Mouse (Mus musculus) C2C12 (cell line): ENCODE data around the gene Piga. TPM values are rescaled to one million over a fixed set of nuclear protein-coding genes. Genes with fewer than 3 reads are reported as not detected.

Experiments
- H3K27me3 ChIP-seq: one replicate; pipeline ENCODE4 v1.6.1; 2011; ENCODE audit not compliant: control insufficient read depth, insufficient read depth, insufficient read length
- H3K36me3 ChIP-seq: one replicate; pipeline ENCODE4 v1.6.1; 2011; ENCODE audit not compliant: control insufficient read depth, insufficient read depth
- H3K4me3 ChIP-seq: one replicate; pipeline ENCODE4 v1.5.1; 2011; ENCODE audit warnings: mild to moderate bottlenecking, control low read depth; ENCODE audit not compliant: poor library complexity, insufficient read depth, severe bottlenecking
- H3K79me2 ChIP-seq: one replicate; pipeline ENCODE4 v1.6.1; 2011; ENCODE audit not compliant: control insufficient read depth, insufficient read depth
- H3K79me3 ChIP-seq: one replicate; pipeline ENCODE4 v1.6.1; 2011; ENCODE audit warnings: low read depth, control low read depth
- H3ac ChIP-seq: one replicate; pipeline ENCODE3; 2011; ENCODE audit warnings: low read depth; ENCODE audit not compliant: control insufficient read depth, insufficient read length
- CEBPB ChIP-seq: IDR thresholded peaks from one replicate; pipeline ENCODE4 v1.6.1; 2011; ENCODE audit warnings: low read depth, mild to moderate bottlenecking, control low read depth, moderate library complexity
- CTCF ChIP-seq: IDR thresholded peaks from one replicate; pipeline ENCODE4 v1.5.1; 2011; ENCODE audit not compliant: control insufficient read depth, insufficient read depth, insufficient read length
- FOSL1 ChIP-seq: IDR thresholded peaks from one replicate; pipeline ENCODE4 v1.8.0; 2011; ENCODE audit warnings: mild to moderate bottlenecking, low read length; ENCODE audit not compliant: poor library complexity, insufficient read depth, severe bottlenecking
- MAX ChIP-seq: IDR thresholded peaks from one replicate; pipeline ENCODE4 v1.6.1; 2011; ENCODE audit warnings: mild to moderate bottlenecking, control low read depth
- MYOD1 ChIP-seq: IDR thresholded peaks from one replicate; pipeline ENCODE4 v1.6.1; 2011; ENCODE audit warnings: low read depth; ENCODE audit not compliant: control insufficient read depth, insufficient read length
- MYOG ChIP-seq: IDR thresholded peaks from one replicate; pipeline ENCODE4 v1.6.1; 2011; ENCODE audit not compliant: control insufficient read depth, insufficient read length; ENCODE audit errors: extremely low read depth
- USF1 ChIP-seq: IDR thresholded peaks from one replicate; pipeline ENCODE4 v1.6.1; 2011; ENCODE audit warnings: low read depth, mild to moderate bottlenecking, control low read depth, moderate library complexity
- long read RNA-seq, 2 experiments: library from polyadenylated mRNA; unstranded; transcript quantifications; one replicate each; pipeline ENCODE4 v2.0.0; 2019 to 2020
- polyA plus RNA-seq: library from polyadenylated mRNA; unstranded; fragments of >200 nt; fragmentation: generic; extraction: Trizol; gene quantifications from one replicate; pipeline ENCODE4 v1.2.1, GENCODE M21; 2012; ENCODE audit warnings: missing spikeins

Piga gene
- 3.2 TPM for polyA plus RNA-seq
- long read RNA-seq, experiment 1, partial matches to known transcripts = 0 of 3 reads
- long read RNA-seq, experiment 1, other reads (novel, unspliced or antisense) = 1 of 3 reads
- long read RNA-seq, experiment 2, transcript Piga-201 (6 exons, 3,594 nt) = major isoform, 32 of 43 reads
- long read RNA-seq, experiment 2, partial matches to known transcripts = 8 of 43 reads
- long read RNA-seq, experiment 2, other reads (novel, unspliced or antisense) = 1 of 43 reads

GRCm38 (mm10) chrX:164419471-164419939 lies at the start of gene Piga:
Gene Piga (plus strand): TSS chrX:164419787.
- Histone ChIP-seq H3K27me3 (no peaks in the 10 kb centered on the region), H3K79me2 (peaks cover 18% of the 10 kb centered on the region), H3K79me3 (peaks cover 15% of the 10 kb centered on the region), H3ac (peak within 1 kb of the TSS; percentile 80), H3K36me3 (peaks cover 8% of the 10 kb centered on the region), H3K4me3 (peak within 1 kb of the TSS; percentile 43)
- TF ChIP-seq FOSL1 (no peak), MYOG (no peak), CTCF (no peak), USF1 (no peak), MAX (no peak), CEBPB (no peak), MYOD1 (no peak)

- no peaks in the 10 kb centered on the region for H3K79me3 ChIP-seq
- H3ac ChIP-seq = no peak overlapping the region
- no peaks in the 10 kb centered on the region for H3K36me3 ChIP-seq
- TF ChIP-seq MYOG = no peak
- TF ChIP-seq CEBPB = no peak
- TF ChIP-seq CTCF = no peak
- TF ChIP-seq MYOD1 = no peak
- TF ChIP-seq MAX = no peak
- TF ChIP-seq USF1 = no peak
- TF ChIP-seq FOSL1 = no peak
- H3K79me2 ChIP-seq = no peaks in the 10 kb centered on the region
- H3K27me3 ChIP-seq = no peaks in the 10 kb centered on the region
- no peak overlapping the region for H3K4me3 ChIP-seq
Measured at GRCm38 (mm10) chrX:164370576-164370975, 49.0 kb upstream of the Piga start.

- TF ChIP-seq MAX (peak; percentile 65), CEBPB (no peak)
- Histone ChIP-seq H3K27me3 (no peaks in the 10 kb centered on the region), H3K36me3 (no peaks in the 10 kb centered on the region), H3ac (no peak within 1 kb of the TSS), H3K4me3 (no peak within 1 kb of the TSS), H3K79me3 (no peaks in the 10 kb centered on the region), H3K79me2 (no peaks in the 10 kb centered on the region)
Measured at GRCm38 (mm10) chrX:164373081-164373480, 46.5 kb upstream of the Piga start, which contains the start of gene Vegfd. Gene Vegfd (plus strand): TSS chrX:164373378.

GRCm38 (mm10) chrX:164374586-164374985 lies 45.0 kb upstream of the Piga start:
- no peak overlapping the region for H3K4me3 ChIP-seq
- H3K36me3 ChIP-seq = no peaks in the 10 kb centered on the region
- H3K27me3 ChIP-seq = no peaks in the 10 kb centered on the region
- no peaks in the 10 kb centered on the region for H3K79me3 ChIP-seq
- TF ChIP-seq MAX (no peak), CEBPB (no peak)
- H3ac ChIP-seq = no peak overlapping the region
- no peaks in the 10 kb centered on the region for H3K79me2 ChIP-seq

GRCm38 (mm10) chrX:164379721-164380120 lies 39.9 kb upstream of the Piga start:
- no peaks in the 10 kb centered on the region for H3K79me2 ChIP-seq
- no peak overlapping the region for H3K4me3 ChIP-seq
- no peaks in the 10 kb centered on the region for H3K79me3 ChIP-seq
- TF ChIP-seq CEBPB (no peak), MAX (peak; percentile 25)
- H3K27me3 ChIP-seq = no peaks in the 10 kb centered on the region
- no peaks in the 10 kb centered on the region for H3K36me3 ChIP-seq
- H3ac ChIP-seq = no peak overlapping the region

GRCm38 (mm10) chrX:164381618-164382408 lies 37.8 kb upstream of the Piga start:
- Histone ChIP-seq H3K79me2 (no peaks in the 10 kb centered on the region), H3K36me3 (no peaks in the 10 kb centered on the region), H3K79me3 (no peaks in the 10 kb centered on the region), H3ac (peak overlapping the region; percentile 64), H3K4me3 (no peak overlapping the region), H3K27me3 (no peaks in the 10 kb centered on the region)
- TF ChIP-seq MYOG = no peak
- peak; percentile 81 for TF ChIP-seq CEBPB
- TF ChIP-seq MYOD1 = no peak
- TF ChIP-seq FOSL1 = no peak
- no peak for TF ChIP-seq USF1
- TF ChIP-seq CTCF = no peak
- peak; percentile 63 for TF ChIP-seq MAX
